Mouse (Mus musculus): ENCODE measurements around the gene Ucn3. TPM values are rescaled to one million over a fixed set of nuclear protein-coding genes. Genes with fewer than 3 reads are reported as not detected.
"Not testable (repeated sequence)": the region's sequence is repeated elsewhere in the genome, so short reads cannot be mapped to it uniquely, and the experiment has no call there.

Gene Ucn3
- polyA plus RNA-seq, 1 experiment from 2014 or later, result 0.20 TPM

DNA sequence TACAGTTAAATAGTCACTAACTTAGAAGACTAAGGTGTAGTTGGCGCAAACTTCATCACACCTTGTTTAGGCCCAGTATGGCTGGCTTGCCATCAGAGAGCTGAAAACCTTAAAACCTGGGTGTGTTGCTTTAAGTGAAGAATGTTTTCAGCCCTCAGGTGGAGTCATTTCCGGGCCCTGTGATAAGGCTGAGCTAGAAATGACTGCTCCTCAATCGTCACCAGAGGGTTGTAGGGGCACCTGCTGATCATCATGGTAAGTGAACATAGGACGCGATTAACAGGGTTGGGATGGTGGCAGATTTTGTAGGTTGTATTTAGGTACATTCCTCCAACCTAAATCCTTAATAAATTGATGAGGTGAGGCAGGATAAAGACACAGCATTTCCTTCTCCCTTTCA lies 20.7 kb downstream of the Ucn3 start:
- no peak overlapping the region for H3K9ac ChIP-seq (ENCODE audit: low read depth, low read length)
- H3K4me1 ChIP-seq (ENCODE audit: control insufficient read depth, insufficient read depth, low read length), result no peaks in the 10 kb centered on the region
- no peaks in the 10 kb centered on the region for H3K36me3 ChIP-seq (ENCODE audit: control insufficient read depth, insufficient read depth, low read length)
- no peak overlapping the region for H3K4me2 ChIP-seq (ENCODE audit: low read length)
- no peak overlapping the region for H3K4me3 ChIP-seq (ENCODE audit: low read depth, low read length)
- no peak overlapping the region for H3K27ac ChIP-seq (ENCODE audit: low read length)
- ATAC-seq, result no peak
- H3K27me3 ChIP-seq (ENCODE audit: control insufficient read depth, insufficient read depth, low read depth, low read length), result no peaks in the 10 kb centered on the region
- WGBS, result 91% methylated on average over 5 of the region's 5 CpGs
- H3K9me3 ChIP-seq (replicated peaks; ENCODE audit: control insufficient read depth, low read length, poor library complexity, severe bottlenecking), result no peaks in the 10 kb centered on the region

- 0% methylated on average over 52 of the region's 52 CpGs for WGBS
- Histone ChIP-seq H3K9me3 (replicated peaks; ENCODE audit: control insufficient read depth, low read length, poor library complexity, severe bottlenecking) (no peaks in the 10 kb centered on the region), H3K27ac (ENCODE audit: low read length) (no peak within 1 kb of the TSS; the same call in 1 of the 2 replicates), H3K4me1 (ENCODE audit: control insufficient read depth, insufficient read depth, low read length) (peaks cover 6% of the 10 kb centered on the region), H3K27me3 (ENCODE audit: control insufficient read depth, insufficient read depth, low read depth, low read length) (no peaks in the 10 kb centered on the region), H3K36me3 (ENCODE audit: control insufficient read depth, insufficient read depth, low read length) (no peaks in the 10 kb centered on the region), H3K9ac (ENCODE audit: low read depth, low read length) (peak within 1 kb of the TSS; percentile 70), H3K4me2 (ENCODE audit: low read length) (peak within 1 kb of the TSS; percentile 86), H3K4me3 (ENCODE audit: low read depth, low read length) (peak within 1 kb of the TSS; percentile 66)
- peak; percentile 99 for ATAC-seq
Measured at GRCm38 (mm10) chr13:3917571-3918311, 27.4 kb downstream of the Ucn3 start, which contains the start of the genes Net1 and Tubal3. Gene Net1 (minus strand): TSS chr13:3918220. Gene Tubal3 (plus strand): TSS chr13:3918274.

- no peak for ATAC-seq
Measured at GRCm38 (mm10) chr13:3913504-3913903, 31.6 kb downstream of the Ucn3 start.

GRCm38 (mm10) chr13:3910356-3910755 lies 34.8 kb downstream of the Ucn3 start:
- Histone ChIP-seq H3K4me2 (ENCODE audit: low read length) (no peak overlapping the region), H3K4me3 (ENCODE audit: low read depth, low read length) (no peak overlapping the region), H3K9me3 (replicated peaks; ENCODE audit: control insufficient read depth, low read length, poor library complexity, severe bottlenecking) (no peaks in the 10 kb centered on the region), H3K9ac (ENCODE audit: low read depth, low read length) (no peak overlapping the region), H3K4me1 (ENCODE audit: control insufficient read depth, insufficient read depth, low read length) (no peaks in the 10 kb centered on the region), H3K27me3 (ENCODE audit: control insufficient read depth, insufficient read depth, low read depth, low read length) (no peaks in the 10 kb centered on the region), H3K36me3 (ENCODE audit: control insufficient read depth, insufficient read depth, low read length) (no peaks in the 10 kb centered on the region), H3K27ac (ENCODE audit: low read length) (no peak overlapping the region)
- no peak for ATAC-seq
- 86% methylated on average over 5 of the region's 5 CpGs for WGBS

More at GRCm38 (mm10) chr13:3913504-3913903, 31.6 kb downstream of the Ucn3 start:
- Histone ChIP-seq H3K4me3 (ENCODE audit: low read depth, low read length) (no peak overlapping the region), H3K4me1 (ENCODE audit: control insufficient read depth, insufficient read depth, low read length) (peaks cover 6% of the 10 kb centered on the region), H3K27me3 (ENCODE audit: control insufficient read depth, insufficient read depth, low read depth, low read length) (no peaks in the 10 kb centered on the region), H3K36me3 (ENCODE audit: control insufficient read depth, insufficient read depth, low read length) (no peaks in the 10 kb centered on the region), H3K27ac (ENCODE audit: low read length) (no peak overlapping the region), H3K4me2 (ENCODE audit: low read length) (no peak overlapping the region), H3K9me3 (replicated peaks; ENCODE audit: control insufficient read depth, low read length, poor library complexity, severe bottlenecking) (no peaks in the 10 kb centered on the region), H3K9ac (ENCODE audit: low read depth, low read length) (no peak overlapping the region)
- WGBS, result 87% methylated on average over 4 of the region's 4 CpGs

- Histone ChIP-seq H3K36me3 (ENCODE audit: control insufficient read depth, insufficient read depth, low read length) (no peaks in the 10 kb centered on the region), H3K27me3 (ENCODE audit: control insufficient read depth, insufficient read depth, low read depth, low read length) (no peaks in the 10 kb centered on the region), H3K9ac (ENCODE audit: low read depth, low read length) (no peak overlapping the region), H3K4me1 (ENCODE audit: control insufficient read depth, insufficient read depth, low read length) (no peaks in the 10 kb centered on the region), H3K27ac (ENCODE audit: low read length) (no peak overlapping the region), H3K4me2 (ENCODE audit: low read length) (no peak overlapping the region), H3K4me3 (ENCODE audit: low read depth, low read length) (no peak overlapping the region), H3K9me3 (replicated peaks; ENCODE audit: control insufficient read depth, low read length, poor library complexity, severe bottlenecking) (no peaks in the 10 kb centered on the region)
- 92% methylated on average over 4 of the region's 4 CpGs for WGBS
- no peak for ATAC-seq
Measured at GRCm38 (mm10) chr13:3908262-3908661, 36.9 kb downstream of the Ucn3 start.

- H3K4me3 ChIP-seq (ENCODE audit: low read depth, low read length), result no peak overlapping the region
- no peaks in the 10 kb centered on the region for H3K4me1 ChIP-seq (ENCODE audit: control insufficient read depth, insufficient read depth, low read length)
- no peak overlapping the region for H3K4me2 ChIP-seq (ENCODE audit: low read length)
- no peaks in the 10 kb centered on the region for H3K27me3 ChIP-seq (ENCODE audit: control insufficient read depth, insufficient read depth, low read depth, low read length)
- no peak overlapping the region for H3K27ac ChIP-seq (ENCODE audit: low read length)
- H3K36me3 ChIP-seq (ENCODE audit: control insufficient read depth, insufficient read depth, low read length), result no peaks in the 10 kb centered on the region
- H3K9me3 ChIP-seq (replicated peaks; ENCODE audit: control insufficient read depth, low read length, poor library complexity, severe bottlenecking), result no peaks in the 10 kb centered on the region
- H3K9ac ChIP-seq (ENCODE audit: low read depth, low read length), result no peak overlapping the region
- ATAC-seq, result no peak
- 88% methylated on average over 6 of the region's 6 CpGs for WGBS
Measured at GRCm38 (mm10) chr13:3907151-3907696, 37.9 kb downstream of the Ucn3 start.

DNA sequence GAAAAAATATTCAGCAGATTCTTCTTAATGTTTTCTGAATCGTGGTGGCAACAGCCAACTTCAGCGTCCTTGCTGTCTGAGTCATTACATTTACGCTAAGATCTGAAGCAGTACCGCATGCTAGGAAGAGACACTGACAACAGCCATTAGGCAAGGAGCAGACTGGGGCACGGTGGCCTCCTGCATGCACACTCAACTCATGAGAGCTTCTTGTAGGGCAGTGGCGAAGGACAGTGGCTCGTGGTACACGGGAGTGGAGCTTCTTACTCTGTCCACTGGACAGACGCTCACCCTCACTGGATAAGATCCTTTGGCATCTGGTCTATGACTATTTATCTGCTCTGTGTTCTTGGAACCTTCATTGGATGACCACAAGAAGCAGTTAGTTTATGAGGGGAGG lies 45.8 kb downstream of the Ucn3 start:
- Histone ChIP-seq H3K4me1 (ENCODE audit: control insufficient read depth, insufficient read depth, low read length) (no peaks in the 10 kb centered on the region), H3K4me2 (ENCODE audit: low read length) (no peak overlapping the region), H3K9me3 (replicated peaks; ENCODE audit: control insufficient read depth, low read length, poor library complexity, severe bottlenecking) (no peaks in the 10 kb centered on the region), H3K27me3 (ENCODE audit: control insufficient read depth, insufficient read depth, low read depth, low read length) (no peaks in the 10 kb centered on the region), H3K36me3 (ENCODE audit: control insufficient read depth, insufficient read depth, low read length) (no peaks in the 10 kb centered on the region), H3K9ac (ENCODE audit: low read depth, low read length) (no peak overlapping the region), H3K4me3 (ENCODE audit: low read depth, low read length) (no peak overlapping the region), H3K27ac (ENCODE audit: low read length) (no peak overlapping the region)
- WGBS, result 92% methylated on average over 9 of the region's 9 CpGs
- ATAC-seq, result no peak

- H3K9ac ChIP-seq (ENCODE audit: low read depth, low read length); H3K36me3 ChIP-seq (ENCODE audit: control insufficient read depth, insufficient read depth, low read length); H3K4me3 ChIP-seq (ENCODE audit: low read depth, low read length); H3K4me2 ChIP-seq (ENCODE audit: low read length); ATAC-seq; H3K4me1 ChIP-seq (ENCODE audit: control insufficient read depth, insufficient read depth, low read length); H3K27ac ChIP-seq (ENCODE audit: low read length); H3K27me3 ChIP-seq (ENCODE audit: control insufficient read depth, insufficient read depth, low read depth, low read length); H3K9me3 ChIP-seq (replicated peaks; ENCODE audit: control insufficient read depth, low read length, poor library complexity, severe bottlenecking): not testable (repeated sequence)
- 98% methylated on average over 5 of the region's 5 CpGs for WGBS
Measured at GRCm38 (mm10) chr13:3898202-3898601, 46.9 kb downstream of the Ucn3 start.

- H3K9ac ChIP-seq (ENCODE audit: low read depth, low read length), result no peak overlapping the region
- H3K27me3 ChIP-seq (ENCODE audit: control insufficient read depth, insufficient read depth, low read depth, low read length), result no peaks in the 10 kb centered on the region; the same call in 1 of the 2 replicates
- H3K36me3 ChIP-seq (ENCODE audit: control insufficient read depth, insufficient read depth, low read length), result no peaks in the 10 kb centered on the region
- no peaks in the 10 kb centered on the region for H3K9me3 ChIP-seq (replicated peaks; ENCODE audit: control insufficient read depth, low read length, poor library complexity, severe bottlenecking)
- H3K4me1 ChIP-seq (ENCODE audit: control insufficient read depth, insufficient read depth, low read length), result no peaks in the 10 kb centered on the region
- H3K4me2 ChIP-seq (ENCODE audit: low read length), result no peak overlapping the region
- whole genome bisulfite sequencing, result 42% methylated on average over 5 of the region's 5 CpGs
- no peak overlapping the region for H3K4me3 ChIP-seq (ENCODE audit: low read depth, low read length)
- no peak for ATAC-seq
- H3K27ac ChIP-seq (ENCODE audit: low read length), result no peak overlapping the region
Measured at GRCm38 (mm10) chr13:3896913-3897312, 48.2 kb downstream of the Ucn3 start.

Data from midbrain, embryonic 16.5 days (tissue).